Mouse (Mus musculus) kidney, adult 18-20 months (tissue): ENCODE measurements at regions not wholly inside any gene's neighbourhood (a gene's known extent, or its start where the extent isn't known, plus 50 kb on each side); places are given as distances from the start of the nearest gene placed in this dataset.

Experiments used
- DNase-seq: peaks from one replicate; pipeline ENCODE4 v3.0.0; 2021

- DNase-seq, result no peak
These were observed 260.7 kb downstream of the 1700064H15Rik start for GRCm38 (mm10) chr3:19367761-19368160.
